9 mouse cellular contexts compared by ENCODE assay signal in the genomic region with DNA sequence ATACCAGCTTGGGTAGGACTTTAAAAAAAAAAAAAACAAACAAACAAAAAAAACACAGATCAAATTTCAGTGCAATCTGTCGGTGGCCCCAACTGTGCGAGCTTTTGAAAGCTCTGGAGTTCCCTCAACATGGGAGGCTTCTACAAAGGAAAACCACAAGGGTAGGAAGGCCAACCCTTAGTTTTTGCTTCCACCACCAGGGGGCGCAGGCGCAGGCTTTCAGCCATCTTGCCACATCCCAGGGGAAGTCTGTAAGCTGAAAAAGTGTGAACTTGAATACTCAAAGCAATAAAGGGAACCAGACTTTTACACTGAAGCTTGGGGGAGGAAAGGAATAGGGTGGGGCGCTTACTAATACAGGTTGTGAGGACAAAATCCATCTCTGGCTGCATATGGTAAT. TPM values are rescaled to one million over a fixed set of nuclear protein-coding genes. Genes with fewer than 3 reads are reported as not detected.
DNase-seq lines count a peak whose midpoint lies in the region; ATAC-seq and TF ChIP-seq lines count a peak whose summit lies in the region.
"Had no signal": no experiment of that assay in that cellular context is flagged by ENCODE, and none has a peak within 500 bp of the region (broad histone marks: within the 10 kb centered on the region; RNA-seq: fewer than 3 reads in every experiment).

No protein-coding gene starts in this region.

- H3K27ac ChIP-seq in bone marrow, adult 2 months (ENCODE audit: control insufficient read depth, insufficient read depth, low read depth, low read length, poor library complexity) = no peak overlapping the region
- H3K27ac ChIP-seq in embryonic fibroblast, embryonic 13.5 days (ENCODE audit: insufficient read depth, low read length) = no peak overlapping the region

- ATAC-seq in activated CD4-positive, CD25-positive, alpha-beta regulatory T cell, adult 4 months = no peak

- H3K4me3 ChIP-seq in bone marrow, adult 2 months (replicated peaks; ENCODE audit: control insufficient read depth, low read depth, low read length) = no peak overlapping the region
- H3K4me3 ChIP-seq in embryonic fibroblast, embryonic 13.5 days (ENCODE audit: insufficient read depth, low read length) = no peak overlapping the region

- TF ChIP-seq CTCF in bone marrow, adult 2 months (IDR thresholded peaks at IDR 0.05; ENCODE audit: control insufficient read depth, insufficient read depth, low read length) = peak; percentile 87
- peak; percentile 29; the same call in 1 of the 2 replicates for TF ChIP-seq CTCF in embryonic fibroblast, embryonic 13.5 days (IDR thresholded peaks at IDR 0.05; ENCODE audit: borderline replicate concordance, insufficient read depth, low read length)

- no peaks in the 10 kb centered on the region for H3K4me1 ChIP-seq in bone marrow, adult 2 months (ENCODE audit: control insufficient read depth, insufficient read depth, low read length)
- H3K4me1 ChIP-seq in embryonic fibroblast, embryonic 13.5 days (ENCODE audit: control insufficient read depth, insufficient read depth, low read length) = no peaks in the 10 kb centered on the region

- WGBS in bone marrow, adult 2 months = 13% methylated on average over 5 of the region's 5 CpGs

- TF ChIP-seq POLR2A in bone marrow, adult 2 months (IDR thresholded peaks at IDR 0.05; ENCODE audit: borderline replicate concordance, control insufficient read depth, low read depth, low read length) = no peak
- TF ChIP-seq POLR2A in embryonic fibroblast, embryonic 13.5 days (IDR thresholded peaks at IDR 0.05; ENCODE audit: low read depth, low read length) = no peak

- DNase-seq in 3T3-L1 (ENCODE audit: low read depth, low spot score) = peak; percentile 73
- peak; percentile 70 for DNase-seq in CD4-positive, CD25-positive, alpha-beta regulatory T cell, adult 2 months (ENCODE audit: low read depth, low spot score)
- peak; percentile 74 for DNase-seq in induced T-regulatory cell, adult 2 months (ENCODE audit: low read depth)
- DNase-seq in lung, adult 18-20 months = peak; percentile 56 to 65
- peak; percentile 63 for DNase-seq in right cerebral cortex, postnatal 4 days

RNA-seq across cellular contexts. Expression of a gene that starts 1.0 kb away (rescaled TPM):
- not detected in 2 replicates for polyA plus RNA-seq in bone marrow, adult 2 months (2011; ENCODE audit: insufficient read depth, insufficient read length, low replicate concordance, missing spikeins)
- polyA plus RNA-seq in embryonic fibroblast, embryonic 13.5 days (2011; ENCODE audit: insufficient read length, low read depth, missing spikeins) = not detected in 2 replicates
- not detected for polyA plus RNA-seq in activated CD4-positive, CD25-positive, alpha-beta regulatory T cell, adult 4 months (2017; shearing (Covaris generic))
- polyA plus RNA-seq: stomach, embryonic 14.5 days had no signal

RNA-seq across cellular contexts. Expression of a gene that starts 4.0 kb away (rescaled TPM):
- polyA plus RNA-seq in bone marrow, adult 2 months (2011; ENCODE audit: insufficient read depth, insufficient read length, low replicate concordance, missing spikeins) = not detected in 2 replicates
- not detected in 2 replicates for polyA plus RNA-seq in embryonic fibroblast, embryonic 13.5 days (2011; ENCODE audit: insufficient read length, low read depth, missing spikeins)
- under 1 TPM in 1 of 2 experiments, not detected in 1; 0.19 TPM for polyA plus RNA-seq in activated CD4-positive, CD25-positive, alpha-beta regulatory T cell, adult 4 months (2017; shearing (Covaris generic))
- polyA plus RNA-seq: stomach, embryonic 14.5 days had no signal

RNA-seq across cellular contexts. Expression of a gene that starts 39.2 kb away (rescaled TPM):
- not detected in 2 replicates for polyA plus RNA-seq in bone marrow, adult 2 months (2011; ENCODE audit: insufficient read depth, insufficient read length, low replicate concordance, missing spikeins)
- not detected in 2 replicates for polyA plus RNA-seq in embryonic fibroblast, embryonic 13.5 days (2011; ENCODE audit: insufficient read length, low read depth, missing spikeins)
- polyA plus RNA-seq in activated CD4-positive, CD25-positive, alpha-beta regulatory T cell, adult 4 months (2017; shearing (Covaris generic)) = not detected
- polyA plus RNA-seq: stomach, embryonic 14.5 days had no signal

RNA-seq across cellular contexts. Expression of a gene that starts 52.9 kb away (rescaled TPM):
- not detected in 2 replicates for polyA plus RNA-seq in bone marrow, adult 2 months (2011; ENCODE audit: insufficient read depth, insufficient read length, low replicate concordance, missing spikeins)
- not detected in 2 replicates for polyA plus RNA-seq in embryonic fibroblast, embryonic 13.5 days (2011; ENCODE audit: insufficient read length, low read depth, missing spikeins)
- not detected for polyA plus RNA-seq in activated CD4-positive, CD25-positive, alpha-beta regulatory T cell, adult 4 months (2017; shearing (Covaris generic))
- polyA plus RNA-seq: stomach, embryonic 14.5 days had no signal
